Mouse (Mus musculus): Measurements from ENCODE around the gene Glis3. TPM values are rescaled to one million over a fixed set of nuclear protein-coding genes. Genes with fewer than 3 reads are reported as not detected.

Gene Glis3
- polyA plus RNA-seq, 1 experiment from 2014 or later = 0.85 TPM

DNA sequence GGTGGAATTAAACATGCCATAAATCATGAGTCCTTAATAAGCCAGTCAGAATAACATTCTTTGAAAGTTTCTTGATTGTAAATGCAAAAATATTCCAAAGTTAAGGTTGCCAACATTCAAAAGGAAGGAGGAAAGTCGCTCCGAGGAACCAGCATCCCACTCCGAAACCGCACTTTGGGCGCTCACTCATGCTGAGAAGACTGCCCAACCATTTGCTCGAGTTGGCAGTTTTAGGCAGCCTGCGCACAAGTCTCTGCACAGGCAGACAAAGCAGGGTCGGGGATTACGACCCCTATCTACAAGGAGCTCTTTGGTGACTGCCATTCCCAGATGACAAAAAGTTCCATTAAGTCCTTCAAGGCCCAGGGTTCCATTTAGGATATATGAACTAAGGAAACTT lies 298.4 kb downstream of the Glis3 start:
- no peak overlapping the region for H3K27ac ChIP-seq (replicated peaks)
- 75% methylated on average over 9 of the region's 9 CpGs for WGBS
- H3K4me1 ChIP-seq (replicated peaks; ENCODE audit: control insufficient read depth, insufficient read depth) = no peaks in the 10 kb centered on the region
- no peak for TF ChIP-seq CTCF (IDR thresholded peaks at IDR 0.05; ENCODE audit: low read depth)
- TF ChIP-seq EP300 (optimal IDR thresholded peaks at IDR 0.05) = no peak
- no peaks in the 10 kb centered on the region for H3K9me3 ChIP-seq (ENCODE audit: control insufficient read depth, low read length)
- no peaks in the 10 kb centered on the region for H3K27me3 ChIP-seq (ENCODE audit: control insufficient read depth, insufficient read depth, low read length)
- H3K4me2 ChIP-seq (replicated peaks; ENCODE audit: low read depth) = no peak overlapping the region
- no peak for DNase-seq (ENCODE audit: low spot score)
- no peaks in the 10 kb centered on the region for H3K36me3 ChIP-seq (ENCODE audit: control insufficient read depth, insufficient read depth, low read length)
- ATAC-seq (ENCODE audit: low FRiP score, low TSS enrichment) = no peak
- no peak overlapping the region for H3K9ac ChIP-seq (ENCODE audit: low read length)
- H3K4me3 ChIP-seq (ENCODE audit: low read depth, low read length) = no peak overlapping the region

DNA sequence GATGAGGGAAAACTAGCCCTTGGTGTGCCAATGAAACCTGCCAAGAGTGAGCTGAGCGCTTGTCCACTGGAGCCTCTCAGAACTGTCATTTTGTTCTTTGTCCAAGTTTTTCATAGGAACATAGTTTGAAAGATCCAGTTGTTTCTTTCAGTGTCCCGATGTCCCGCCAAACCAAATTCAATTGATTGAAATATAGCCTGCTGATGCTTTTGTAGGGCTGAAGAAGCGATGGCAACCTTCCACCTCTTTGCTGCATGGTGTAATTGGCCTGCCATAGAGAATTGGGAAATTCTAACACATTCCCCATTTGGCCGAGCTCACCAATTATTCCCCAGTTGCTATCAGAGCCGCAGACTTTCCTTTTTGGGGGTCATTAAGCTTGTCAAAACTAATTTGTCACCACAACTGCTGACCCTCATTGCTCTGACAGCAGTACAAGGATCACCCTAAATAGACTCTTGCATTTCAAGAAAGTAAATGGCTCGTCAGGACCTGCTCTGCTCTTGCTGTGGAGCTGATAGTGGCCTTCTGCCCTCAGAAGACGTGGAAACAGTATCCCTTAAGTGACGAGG lies 299.1 kb downstream of the Glis3 start:
- no peak for ATAC-seq (ENCODE audit: low FRiP score, low TSS enrichment)
- H3K27me3 ChIP-seq (ENCODE audit: control insufficient read depth, insufficient read depth, low read length) = no peaks in the 10 kb centered on the region
- H3K36me3 ChIP-seq (ENCODE audit: control insufficient read depth, insufficient read depth, low read length) = no peaks in the 10 kb centered on the region
- no peak overlapping the region for H3K27ac ChIP-seq (replicated peaks)
- no peaks in the 10 kb centered on the region for H3K4me1 ChIP-seq (replicated peaks; ENCODE audit: control insufficient read depth, insufficient read depth)
- no peak overlapping the region for H3K9ac ChIP-seq (ENCODE audit: low read length)
- no peak overlapping the region for H3K4me3 ChIP-seq (ENCODE audit: low read depth, low read length)
- H3K4me2 ChIP-seq (replicated peaks; ENCODE audit: low read depth) = no peak overlapping the region
- no peaks in the 10 kb centered on the region for H3K9me3 ChIP-seq (ENCODE audit: control insufficient read depth, low read length)
- no peak for DNase-seq (ENCODE audit: low spot score)
- WGBS = 77% methylated on average over 9 of the region's 9 CpGs
- TF ChIP-seq CTCF (IDR thresholded peaks at IDR 0.05; ENCODE audit: low read depth) (no peak), EP300 (optimal IDR thresholded peaks at IDR 0.05) (no peak)

DNA sequence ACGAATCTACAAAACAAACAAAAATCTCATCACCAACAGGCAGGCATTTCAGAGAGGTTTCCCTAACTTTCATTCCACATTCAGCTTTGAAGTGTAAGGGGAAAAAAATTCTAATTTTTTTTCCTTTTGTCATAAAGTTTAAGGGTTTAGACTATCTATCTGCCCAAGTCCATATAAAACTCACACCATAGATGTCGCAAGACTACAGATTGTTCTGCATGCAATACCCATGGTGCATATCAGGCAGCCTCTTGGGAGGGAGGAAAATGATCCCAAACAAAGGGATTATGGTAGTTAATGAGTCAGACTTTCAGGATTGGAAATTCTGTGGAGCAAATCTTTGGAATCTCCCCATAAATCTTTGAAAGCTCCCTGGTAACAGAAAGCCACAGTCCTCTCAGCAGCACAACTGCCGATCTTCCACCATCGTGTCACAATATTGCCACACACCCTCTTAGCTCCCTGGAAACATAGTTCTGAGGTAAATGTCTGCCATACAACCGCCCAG lies 302.0 kb downstream of the Glis3 start:
- DNase-seq (ENCODE audit: low spot score) (no peak), ATAC-seq (ENCODE audit: low FRiP score, low TSS enrichment) (no peak)
- H3K9me3 ChIP-seq (ENCODE audit: control insufficient read depth, low read length) = no peaks in the 10 kb centered on the region
- H3K27ac ChIP-seq (replicated peaks) = no peak overlapping the region
- H3K9ac ChIP-seq (ENCODE audit: low read length) = no peak overlapping the region
- H3K36me3 ChIP-seq (ENCODE audit: control insufficient read depth, insufficient read depth, low read length) = no peaks in the 10 kb centered on the region
- no peak for TF ChIP-seq CTCF (IDR thresholded peaks at IDR 0.05; ENCODE audit: low read depth)
- TF ChIP-seq EP300 (optimal IDR thresholded peaks at IDR 0.05) = no peak
- H3K27me3 ChIP-seq (ENCODE audit: control insufficient read depth, insufficient read depth, low read length) = no peaks in the 10 kb centered on the region
- no peaks in the 10 kb centered on the region for H3K4me1 ChIP-seq (replicated peaks; ENCODE audit: control insufficient read depth, insufficient read depth)
- 67% methylated on average over 5 of the region's 5 CpGs for WGBS
- H3K4me3 ChIP-seq (ENCODE audit: low read depth, low read length) = no peak overlapping the region
- H3K4me2 ChIP-seq (replicated peaks; ENCODE audit: low read depth) = no peak overlapping the region

DNA sequence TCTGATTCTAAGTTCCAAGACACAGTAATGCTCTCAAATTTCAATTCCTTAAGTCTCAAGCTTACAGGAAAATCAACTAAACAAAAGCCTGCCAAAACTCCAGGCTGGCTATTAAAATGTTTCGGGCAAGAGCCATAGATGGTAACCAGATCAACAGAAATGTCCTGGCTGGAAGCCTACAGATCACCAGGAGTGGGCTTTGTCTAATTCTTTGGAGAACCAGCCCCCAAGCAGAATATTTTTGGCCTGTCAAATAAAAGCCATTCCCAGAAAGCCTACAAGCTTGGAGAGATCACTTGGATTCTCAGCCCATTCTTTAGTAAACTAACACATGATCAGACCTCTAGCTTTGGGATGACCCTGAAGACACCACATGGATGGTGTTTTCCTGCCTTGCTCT lies 303.5 kb downstream of the Glis3 start:
- WGBS = 68% methylated on average over 1 of the region's 1 CpGs
- no peak overlapping the region for H3K4me2 ChIP-seq (replicated peaks; ENCODE audit: low read depth)
- H3K36me3 ChIP-seq (ENCODE audit: control insufficient read depth, insufficient read depth, low read length) = no peaks in the 10 kb centered on the region
- no peaks in the 10 kb centered on the region for H3K9me3 ChIP-seq (ENCODE audit: control insufficient read depth, low read length)
- no peak overlapping the region for H3K9ac ChIP-seq (ENCODE audit: low read length)
- ATAC-seq (ENCODE audit: low FRiP score, low TSS enrichment) (no peak), DNase-seq (ENCODE audit: low spot score) (no peak)
- no peak overlapping the region for H3K4me3 ChIP-seq (ENCODE audit: low read depth, low read length)
- TF ChIP-seq CTCF (IDR thresholded peaks at IDR 0.05; ENCODE audit: low read depth) = no peak
- no peak for TF ChIP-seq EP300 (optimal IDR thresholded peaks at IDR 0.05)
- H3K27ac ChIP-seq (replicated peaks) = no peak overlapping the region
- H3K4me1 ChIP-seq (replicated peaks; ENCODE audit: control insufficient read depth, insufficient read depth) = no peaks in the 10 kb centered on the region
- no peaks in the 10 kb centered on the region for H3K27me3 ChIP-seq (ENCODE audit: control insufficient read depth, insufficient read depth, low read length)

DNA sequence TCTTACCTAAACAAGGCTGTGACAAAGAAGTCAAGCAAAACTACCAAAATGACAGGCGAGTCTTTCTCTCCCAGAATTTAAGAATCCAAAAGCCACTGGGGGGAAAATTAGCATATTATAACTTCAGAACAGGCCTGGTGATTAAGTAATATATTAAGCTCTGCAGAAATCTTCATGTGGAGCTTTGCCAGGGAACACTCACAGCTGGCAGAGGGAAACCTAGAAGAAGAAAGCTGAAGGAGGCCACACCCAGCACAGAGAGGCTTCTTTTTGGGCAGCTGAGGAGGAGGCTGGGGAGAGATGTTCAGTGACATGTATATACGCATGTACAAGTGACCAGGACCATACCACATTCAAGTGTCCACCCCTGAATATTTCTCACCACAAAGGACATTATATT lies 304.1 kb downstream of the Glis3 start:
- 58% methylated on average over 2 of the region's 2 CpGs for WGBS

DNA sequence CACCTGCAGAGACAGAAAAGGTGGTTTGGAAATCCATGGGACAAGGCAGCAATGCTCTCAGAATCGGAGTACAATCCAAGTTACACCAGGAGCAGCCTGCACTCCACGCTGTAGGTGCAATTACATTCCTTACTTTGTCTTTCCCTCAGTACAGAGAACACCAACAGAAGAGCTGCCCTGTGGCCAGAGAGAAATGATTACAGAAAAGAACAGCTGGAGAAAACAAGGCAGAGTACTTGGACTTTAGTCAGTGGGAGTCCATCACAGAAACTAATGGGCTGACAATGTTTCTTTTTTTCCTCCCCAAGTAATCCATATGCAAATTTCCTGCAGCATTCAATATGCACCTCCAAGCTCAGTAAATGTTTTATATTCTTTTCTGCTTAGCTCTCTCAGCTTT lies 305.4 kb downstream of the Glis3 start:
- WGBS = 76% methylated on average over 2 of the region's 2 CpGs
- ATAC-seq (ENCODE audit: low FRiP score, low TSS enrichment) = no peak
- no peak for DNase-seq (ENCODE audit: low spot score)
- Histone ChIP-seq H3K4me3 (ENCODE audit: low read depth, low read length) (no peak overlapping the region), H3K4me2 (replicated peaks; ENCODE audit: low read depth) (no peak overlapping the region), H3K27ac (replicated peaks) (no peak overlapping the region), H3K36me3 (ENCODE audit: control insufficient read depth, insufficient read depth, low read length) (no peaks in the 10 kb centered on the region), H3K4me1 (replicated peaks; ENCODE audit: control insufficient read depth, insufficient read depth) (no peaks in the 10 kb centered on the region), H3K9ac (ENCODE audit: low read length) (no peak overlapping the region), H3K9me3 (ENCODE audit: control insufficient read depth, low read length) (no peaks in the 10 kb centered on the region), H3K27me3 (ENCODE audit: control insufficient read depth, insufficient read depth, low read length) (no peaks in the 10 kb centered on the region)
- TF ChIP-seq CTCF (IDR thresholded peaks at IDR 0.05; ENCODE audit: low read depth) = no peak
- no peak for TF ChIP-seq EP300 (optimal IDR thresholded peaks at IDR 0.05)

More for the DNA sequence above, 304.1 kb downstream of the Glis3 start:
- TF ChIP-seq EP300 (optimal IDR thresholded peaks at IDR 0.05) = no peak
- Histone ChIP-seq H3K9ac (ENCODE audit: low read length) (no peak overlapping the region), H3K4me1 (replicated peaks; ENCODE audit: control insufficient read depth, insufficient read depth) (no peaks in the 10 kb centered on the region), H3K36me3 (ENCODE audit: control insufficient read depth, insufficient read depth, low read length) (no peaks in the 10 kb centered on the region), H3K4me3 (ENCODE audit: low read depth, low read length) (no peak overlapping the region), H3K27me3 (ENCODE audit: control insufficient read depth, insufficient read depth, low read length) (no peaks in the 10 kb centered on the region), H3K27ac (replicated peaks) (no peak overlapping the region), H3K9me3 (ENCODE audit: control insufficient read depth, low read length) (no peaks in the 10 kb centered on the region), H3K4me2 (replicated peaks; ENCODE audit: low read depth) (no peak overlapping the region)
- DNase-seq (ENCODE audit: low spot score) (no peak), ATAC-seq (ENCODE audit: low FRiP score, low TSS enrichment) (no peak)

All from stomach, postnatal 0 days (tissue).